Mouse (Mus musculus): ENCODE data around the gene Zc3h12d. TPM values are rescaled to one million over a fixed set of nuclear protein-coding genes. Genes with fewer than 3 reads are reported as not detected.

The Zc3h12d gene
- total and polyA plus RNA-seq, 3 experiments: 11.8 to 28.0 (median 16.3) TPM

GRCm38 (mm10) chr10:7843181-7843580, 10.9 kb downstream of the Zc3h12d start:
- in situ Hi-C loops (cut with MboI; ENCODE audit: low pct_ligation_motif_present, low pct_unique_long_range_greater_than_20kb, low sequenced_read_pairs): loop anchor here (25.0 kb wide), 1 partner anchor 1119 kb away; no protein-coding TSS in a partner anchor
- Histone ChIP-seq H3K27me3 (replicated peaks) (no peaks in the 10 kb centered on the region), H3K4me3 (replicated peaks in 1 of 3; ENCODE audit: low read depth in 2 of 3, low read length in 2 of 3, poor library complexity in 1 of 3) (peak overlapping the region in 2 of 3 experiments; percentile 10 to 59), H3K4me2 (ENCODE audit: insufficient read depth, low read depth, poor library complexity, severe bottlenecking) (peak overlapping the region; percentile 93), H3K36me3 (replicated peaks in 1 of 2; ENCODE audit: control insufficient read depth in 1 of 2, insufficient read depth in 1 of 2, low read length in 1 of 2) (peaks cover 0 to 30% of the 10 kb centered on the region in 2 experiments), H3K4me1 (ENCODE audit: control insufficient read depth in 1 of 2, insufficient read depth in 2 of 2) (peaks cover 30 to 77% of the 10 kb centered on the region in 2 experiments), H3K79me2 (replicated peaks; ENCODE audit: control insufficient read depth, extremely low read depth, insufficient read depth, poor library complexity, severe bottlenecking) (peaks cover 36% of the 10 kb centered on the region), H3K27ac (ENCODE audit: insufficient read depth, low read depth) (no peak overlapping the region), H3K9ac (ENCODE audit: insufficient read depth, low read depth) (0 out of 2 replicates have a peak overlapping the region, but pooled peaks have one; percentile 15), H3K9me3 (replicated peaks; ENCODE audit: low read length) (no peaks in the 10 kb centered on the region)
- dilution Hi-C loops (cut with MboI; ENCODE audit: extremely low pct_ligation_motif_present, extremely low pct_unique_long_range_greater_than_20kb, low sequenced_read_pairs): no loop called here
- no peak for TF ChIP-seq USF1 (IDR thresholded peaks at IDR 0.05; ENCODE audit: low read depth, low read length)
- no peak for TF ChIP-seq RAD21 (IDR thresholded peaks at IDR 0.05; ENCODE audit: low read depth, low read length)
- TF ChIP-seq TCF12 (IDR thresholded peaks at IDR 0.05; ENCODE audit: low read depth, low read length): no peak
- TF ChIP-seq MAFK (IDR thresholded peaks at IDR 0.05; ENCODE audit: insufficient replicate concordance, low read length): no peak
- TF ChIP-seq PAX5 (IDR thresholded peaks at IDR 0.05; ENCODE audit: low read length): no peak
- no peak for TF ChIP-seq MXI1 (IDR thresholded peaks at IDR 0.05; ENCODE audit: low read depth, low read length)
- no peak for TF ChIP-seq NRF1 (IDR thresholded peaks at IDR 0.05; ENCODE audit: low read depth, low read length)
- TF ChIP-seq POLR2A (IDR thresholded peaks at IDR 0.05; ENCODE audit: low read depth, low read length): no peak
- TF ChIP-seq E2F4 (IDR thresholded peaks at IDR 0.05; ENCODE audit: insufficient replicate concordance, low read depth, low read length): no peak
- no peak for TF ChIP-seq SMC3 (IDR thresholded peaks at IDR 0.05; ENCODE audit: low read depth, low read length)
- no peak for TF ChIP-seq USF2 (conservative IDR thresholded peaks at IDR 0.05; ENCODE audit: low read depth, low read length)
- TF ChIP-seq HCFC1 (IDR thresholded peaks at IDR 0.05; ENCODE audit: low read depth, low read length): no peak
- no peak for TF ChIP-seq KAT2A (IDR thresholded peaks at IDR 0.05; ENCODE audit: insufficient replicate concordance, low read length)
- no peak for TF ChIP-seq MYC (IDR thresholded peaks at IDR 0.05; ENCODE audit: low read depth, low read length)
- no peak for TF ChIP-seq JUN (IDR thresholded peaks at IDR 0.05; ENCODE audit: insufficient read depth, low read depth, low read length)
- TF ChIP-seq ELF1 (IDR thresholded peaks at IDR 0.05; ENCODE audit: low read depth, low read length): no peak
- no peak for TF ChIP-seq TBP (conservative IDR thresholded peaks at IDR 0.05; ENCODE audit: low read depth, low read length)
- TF ChIP-seq IRF4 (IDR thresholded peaks at IDR 0.05; ENCODE audit: low read depth, low read length): no peak; the same call in 1 of the 2 replicates
- no peak for TF ChIP-seq MEF2A (IDR thresholded peaks at IDR 0.05; ENCODE audit: borderline replicate concordance, low read depth, low read length)
- no peak for TF ChIP-seq EP300 (IDR thresholded peaks at IDR 0.05; ENCODE audit: low read length)
- no peak for DNase-seq (ENCODE audit: extremely low read depth)

- Histone ChIP-seq H3K27ac (ENCODE audit: insufficient read depth, low read depth) (peak overlapping the region; percentile 57), H3K27me3 (replicated peaks) (no peaks in the 10 kb centered on the region), H3K36me3 (replicated peaks in 1 of 2; ENCODE audit: control insufficient read depth in 1 of 2, insufficient read depth in 1 of 2, low read length in 1 of 2) (peaks cover 0 to 38% of the 10 kb centered on the region in 2 experiments), H3K4me1 (ENCODE audit: control insufficient read depth in 1 of 2, insufficient read depth in 2 of 2) (peaks cover 33 to 77% of the 10 kb centered on the region in 2 experiments), H3K79me2 (replicated peaks; ENCODE audit: control insufficient read depth, extremely low read depth, insufficient read depth, poor library complexity, severe bottlenecking) (peaks cover 37% of the 10 kb centered on the region), H3K9ac (ENCODE audit: insufficient read depth, low read depth) (no peak overlapping the region; the same call in 1 of the 2 replicates), H3K4me3 (replicated peaks in 1 of 3; ENCODE audit: low read depth in 2 of 3, low read length in 2 of 3, poor library complexity in 1 of 3) (no peak overlapping the region), H3K4me2 (ENCODE audit: insufficient read depth, low read depth, poor library complexity, severe bottlenecking) (peak overlapping the region; percentile 93; the same call in 1 of the 2 replicates), H3K9me3 (replicated peaks; ENCODE audit: low read length) (no peaks in the 10 kb centered on the region)
- DNase-seq (ENCODE audit: extremely low read depth): peak; percentile 54
- in situ Hi-C loops (cut with MboI; ENCODE audit: low pct_ligation_motif_present, low pct_unique_long_range_greater_than_20kb, low sequenced_read_pairs): loop anchor here (25.0 kb wide), 1 partner anchor 1118 kb away; no protein-coding TSS in a partner anchor
- dilution Hi-C loops (cut with MboI; ENCODE audit: extremely low pct_ligation_motif_present, extremely low pct_unique_long_range_greater_than_20kb, low sequenced_read_pairs): no loop called here
- no peak for TF ChIP-seq MAFK (IDR thresholded peaks at IDR 0.05; ENCODE audit: insufficient replicate concordance, low read length)
- no peak for TF ChIP-seq HCFC1 (IDR thresholded peaks at IDR 0.05; ENCODE audit: low read depth, low read length)
- no peak for TF ChIP-seq JUN (IDR thresholded peaks at IDR 0.05; ENCODE audit: insufficient read depth, low read depth, low read length)
- no peak for TF ChIP-seq POLR2A (IDR thresholded peaks at IDR 0.05; ENCODE audit: low read depth, low read length)
- TF ChIP-seq CHD1 (IDR thresholded peaks at IDR 0.05; ENCODE audit: low read depth, low read length): no peak
- TF ChIP-seq GABPA (IDR thresholded peaks at IDR 0.05; ENCODE audit: insufficient replicate concordance, low read depth, low read length): no peak
- TF ChIP-seq MXI1 (IDR thresholded peaks at IDR 0.05; ENCODE audit: low read depth, low read length): peak; percentile 60; the same call in 1 of the 2 replicates
- TF ChIP-seq ZKSCAN1 (IDR thresholded peaks at IDR 0.05; ENCODE audit: borderline replicate concordance, low read depth, low read length): no peak
- TF ChIP-seq NRF1 (IDR thresholded peaks at IDR 0.05; ENCODE audit: low read depth, low read length): no peak
- TF ChIP-seq TCF12 (IDR thresholded peaks at IDR 0.05; ENCODE audit: low read depth, low read length): no peak
- no peak for TF ChIP-seq KAT2A (IDR thresholded peaks at IDR 0.05; ENCODE audit: insufficient replicate concordance, low read length)
- no peak for TF ChIP-seq ZMIZ1 (IDR thresholded peaks at IDR 0.05; ENCODE audit: low read depth, low read length)
- TF ChIP-seq RCOR1 (conservative IDR thresholded peaks at IDR 0.05; ENCODE audit: low read depth, low read length): no peak
- no peak for TF ChIP-seq E2F4 (IDR thresholded peaks at IDR 0.05; ENCODE audit: insufficient replicate concordance, low read depth, low read length)
- TF ChIP-seq UBTF (IDR thresholded peaks at IDR 0.05; ENCODE audit: low read depth, low read length): no peak
- TF ChIP-seq MYC (IDR thresholded peaks at IDR 0.05; ENCODE audit: low read depth, low read length): peak; percentile 47; the same call in 1 of the 2 replicates
- no peak for TF ChIP-seq MAZ (IDR thresholded peaks at IDR 0.05; ENCODE audit: low read depth, low read length)
- TF ChIP-seq TBP (conservative IDR thresholded peaks at IDR 0.05; ENCODE audit: low read depth, low read length): no peak
- no peak for TF ChIP-seq CHD2 (IDR thresholded peaks at IDR 0.05; ENCODE audit: low read length)
- 0 out of 2 replicates have a peak, but pooled peaks have one; percentile 40 for TF ChIP-seq SIN3A (IDR thresholded peaks at IDR 0.05; ENCODE audit: low read length)
- TF ChIP-seq JUND (conservative IDR thresholded peaks at IDR 0.05; ENCODE audit: low read depth, low read length): no peak
These were observed 11.9 kb downstream of the Zc3h12d start for GRCm38 (mm10) chr10:7844161-7844560.
